Mouse (Mus musculus) ovary, postnatal 10 days (tissue): ENCODE measurements around the gene Tnn.

Experiments
- DNase-seq: peaks from one replicate; pipeline ENCODE4 v3.0.0; 2022; ENCODE audit warnings: low spot score

Tnn gene

DNA sequence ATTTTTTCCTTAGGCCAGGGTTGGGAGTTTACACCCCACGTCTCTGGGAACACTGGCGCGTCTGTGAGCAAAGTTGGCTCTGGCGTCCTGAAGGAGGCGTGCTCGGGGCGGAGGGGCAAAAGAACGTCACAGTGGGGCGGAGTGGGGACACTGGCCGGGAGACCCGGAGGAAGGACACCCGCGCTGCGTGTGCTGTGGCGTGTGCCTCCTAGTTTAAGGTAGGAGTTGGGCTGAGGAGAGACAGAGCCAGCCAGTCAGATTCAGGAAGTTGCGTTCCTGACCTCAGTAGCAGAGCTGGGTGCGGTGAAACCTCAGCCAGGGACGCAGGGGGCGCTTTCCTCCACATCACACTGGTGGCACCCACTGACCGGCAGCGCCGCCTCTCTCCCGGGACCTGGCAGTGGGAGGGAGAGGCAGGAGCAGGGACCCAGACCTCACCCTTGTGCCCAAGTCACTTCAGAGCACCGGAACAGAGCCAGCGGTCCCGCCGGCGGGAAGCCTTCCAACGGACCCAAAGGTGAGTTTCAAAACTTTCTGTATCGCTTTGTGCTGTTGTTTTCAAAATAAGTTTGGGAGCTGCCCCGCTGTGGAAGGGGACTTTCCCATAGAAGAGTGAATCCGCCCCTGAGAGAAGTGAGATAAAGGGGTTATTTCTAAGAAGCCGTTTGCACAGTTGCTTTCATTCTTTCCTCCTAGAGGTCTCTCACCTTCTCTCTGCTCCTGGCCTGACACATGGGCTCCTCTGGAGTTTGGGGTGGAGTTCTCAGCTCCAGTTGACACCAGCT, 109.0 kb downstream of the Tnn start, which contains the start of gene 4930523C07Rik:
TSS of gene 4930523C07Rik (plus strand) at position 146 of the 785 bp plus-strand sequence.
- DNase-seq, result peak; percentile 46

DNA sequence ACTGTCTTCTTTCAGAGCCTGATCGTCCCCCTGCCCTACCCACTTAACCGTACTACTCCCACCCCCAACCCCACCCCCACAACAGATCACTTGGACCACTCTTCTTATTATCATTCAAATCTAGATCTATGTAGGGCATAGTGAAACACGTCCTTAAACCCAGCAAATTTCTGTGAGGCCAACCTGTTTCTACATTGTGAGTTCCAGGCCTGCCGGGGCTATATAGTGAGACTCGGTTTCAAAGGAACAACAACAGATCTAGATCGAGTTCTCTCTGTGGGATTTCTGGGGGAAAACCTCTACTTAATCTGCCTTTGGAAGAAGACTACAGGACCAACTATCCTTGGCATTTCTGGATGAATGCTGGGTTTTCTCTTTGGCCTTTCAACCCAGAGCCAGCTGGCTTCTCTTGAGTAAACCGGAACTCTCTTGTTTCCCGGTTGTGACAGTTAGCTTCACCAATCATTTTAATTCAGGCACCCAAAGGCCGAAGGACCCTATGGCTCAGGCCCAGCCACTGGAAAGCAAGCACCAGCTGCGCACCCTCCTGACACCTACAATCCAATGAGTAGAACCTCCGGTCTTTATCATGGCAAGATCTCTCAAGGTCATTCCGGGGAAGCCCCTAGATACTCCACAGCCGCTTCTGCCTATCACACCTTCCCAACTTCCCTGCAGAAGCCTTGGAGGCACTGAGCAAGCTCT, 110.0 kb downstream of the Tnn start:
- DNase-seq, result no peak

DNA sequence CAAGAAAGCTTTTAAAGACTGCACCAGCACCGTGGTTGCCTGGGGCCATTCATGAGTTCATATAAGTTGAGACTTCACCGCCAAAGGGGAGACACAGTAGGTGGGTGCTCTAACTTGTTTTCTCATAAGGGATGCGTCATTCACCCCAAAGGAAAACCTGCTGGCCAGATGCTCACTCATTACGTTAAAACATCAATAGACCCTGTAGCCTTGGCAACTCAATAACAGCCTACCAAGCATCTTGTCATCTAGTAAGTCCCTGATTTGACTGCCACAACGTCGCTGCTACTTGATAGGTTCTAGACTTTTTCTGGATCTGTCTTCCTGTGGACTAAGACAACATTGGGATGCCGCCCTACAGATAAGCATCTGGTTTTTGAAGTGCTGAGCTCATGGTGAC, 111.0 kb downstream of the Tnn start:
- no peak for DNase-seq

DNA sequence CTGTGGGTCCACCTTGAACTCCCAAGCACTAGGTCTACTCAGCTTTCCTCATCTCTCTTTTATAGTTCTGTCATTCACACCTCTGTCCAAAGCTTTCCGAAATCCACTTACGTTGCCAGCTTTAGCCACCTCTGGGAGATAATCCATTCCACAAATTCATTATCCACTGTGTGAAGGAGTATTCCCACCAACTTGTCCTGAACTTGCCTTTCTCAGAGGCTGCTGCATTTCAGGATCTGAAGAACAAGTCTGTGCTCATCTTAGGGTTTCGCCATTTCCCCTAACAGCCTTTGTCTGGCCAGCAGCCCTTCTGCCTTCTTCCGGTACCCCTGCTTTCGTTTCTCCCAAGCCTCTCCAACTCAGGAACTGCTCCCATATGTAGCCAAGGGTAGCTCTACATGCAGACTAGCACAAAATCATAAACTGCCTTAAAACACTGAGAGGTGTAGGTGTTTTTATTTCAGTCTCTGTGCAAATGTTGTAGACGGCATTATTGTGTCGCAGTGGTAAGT, 112.1 kb downstream of the Tnn start:
- DNase-seq, result no peak

DNA sequence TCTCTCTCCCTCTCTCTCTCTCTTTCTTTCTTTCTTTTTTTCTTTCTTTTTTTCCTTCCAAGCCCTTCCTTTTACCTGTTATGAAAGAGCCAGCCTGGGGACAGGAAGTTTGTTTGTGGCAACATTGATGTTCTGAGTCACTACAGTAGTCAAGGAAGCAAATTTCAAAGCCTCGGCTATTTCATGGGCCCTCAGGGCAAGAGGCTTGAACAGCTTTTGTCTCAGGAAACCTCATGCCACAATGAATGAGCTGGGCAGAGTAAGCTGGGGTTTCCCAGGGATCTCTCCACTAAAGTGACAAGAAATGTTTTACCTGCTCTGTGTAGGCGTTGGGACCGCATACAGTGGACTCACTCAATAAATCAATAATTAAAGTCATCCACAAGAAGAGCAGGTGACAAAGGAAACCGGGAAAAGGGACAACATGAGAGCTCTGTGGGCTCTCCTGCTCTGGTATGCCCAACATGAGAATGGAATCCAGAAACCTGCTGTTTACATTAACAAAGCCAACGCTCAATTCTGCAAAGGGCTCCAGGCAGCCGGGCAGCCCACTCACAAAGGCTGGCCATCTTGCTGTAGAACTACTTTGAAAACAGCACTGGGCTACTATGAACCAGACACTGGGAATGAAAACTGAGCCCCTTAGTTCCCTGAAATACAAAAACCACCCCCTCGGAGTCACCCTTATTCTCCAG, 113.3 kb downstream of the Tnn start:
- no peak for DNase-seq

DNA sequence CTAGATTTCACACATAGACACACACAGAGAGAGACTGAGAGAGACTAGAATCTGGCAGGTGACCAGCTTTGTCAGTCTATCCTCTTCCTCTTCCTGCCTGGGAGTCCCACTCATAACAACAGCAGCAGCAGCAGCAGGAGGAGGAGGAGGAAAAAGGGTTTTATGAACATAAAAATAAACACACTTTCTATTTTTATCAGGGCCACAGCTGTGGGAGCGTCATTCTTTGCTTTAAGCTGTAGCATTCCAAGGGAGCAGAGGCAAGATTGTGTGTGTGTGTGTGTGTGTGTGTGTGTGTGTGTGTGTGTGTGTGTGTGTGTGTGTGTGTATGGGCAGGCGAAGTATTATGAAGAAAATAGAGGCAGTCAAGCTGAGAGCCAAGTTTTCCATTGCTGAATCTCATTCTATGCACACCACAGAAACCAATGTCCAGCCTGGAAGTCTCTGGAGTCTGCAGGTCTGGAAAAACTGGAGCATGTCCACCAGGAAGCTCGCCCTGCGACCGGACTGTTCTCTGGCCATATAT, 116.3 kb downstream of the Tnn start:
- DNase-seq, result no peak

DNA sequence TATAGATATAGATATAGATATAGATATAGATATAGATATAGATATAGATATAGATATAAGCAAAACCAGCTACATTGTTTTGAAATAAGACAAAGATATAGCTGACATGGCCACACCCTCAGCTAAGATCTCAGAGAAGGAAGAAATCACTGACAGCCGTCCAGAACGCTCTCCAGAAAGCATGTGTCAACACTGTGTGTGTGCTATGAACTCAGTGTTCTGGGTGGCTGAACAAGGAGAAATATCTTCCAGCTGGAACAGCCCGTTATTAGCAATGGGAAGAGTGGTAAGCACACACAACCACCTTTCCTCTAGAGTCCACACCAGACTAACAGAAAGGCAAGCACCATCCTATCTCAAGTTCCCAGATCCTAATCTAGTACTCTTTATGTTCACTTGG, 117.8 kb downstream of the Tnn start:
- no peak for DNase-seq
